Mouse (Mus musculus) neural tube, embryonic 11.5 days (tissue): ENCODE data around the gene Elovl6. TPM values are rescaled to one million over a fixed set of nuclear protein-coding genes. Genes with fewer than 3 reads are reported as not detected.

Experiments
- ATAC-seq: fragments of 200-750 bp; cut with Nextera tagmentation; 2 replicates; pipeline ENCODE4 v1.8.0; 2017; ENCODE audit warnings: moderate number of reproducible peaks, mild to moderate bottlenecking, moderate TSS enrichment, moderate library complexity; ENCODE audit not compliant: insufficient read depth, low FRiP score, low TSS enrichment
- DNase-seq: peaks from one replicate; pipeline ENCODE4 v3.0.0-alpha.2; 2015; ENCODE audit warnings: low spot score
- H3K27ac ChIP-seq: fragments of 300-500 bp; sonication (generic); 2 replicates; pipeline ENCODE4 v1.5.1; 2014; ENCODE audit warnings: low read depth, mild to moderate bottlenecking, low read length
- H3K27me3 ChIP-seq: fragments of 300-500 bp; sonication (generic); 2 replicates; pipeline ENCODE4 v1.6.1; 2014; ENCODE audit warnings: mild to moderate bottlenecking, low read length, mixed read lengths; ENCODE audit not compliant: control insufficient read depth, insufficient read depth
- H3K36me3 ChIP-seq: fragments of 300-500 bp; sonication (generic); 2 replicates; pipeline ENCODE4 v1.6.1; 2014; ENCODE audit warnings: mild to moderate bottlenecking, low read length, moderate library complexity, mixed read lengths; ENCODE audit not compliant: control insufficient read depth, insufficient read depth
- H3K4me1 ChIP-seq: fragments of 300-500 bp; sonication (generic); 2 replicates; pipeline ENCODE4 v1.6.1; 2014; ENCODE audit warnings: low read length, mixed read lengths; ENCODE audit not compliant: control insufficient read depth, insufficient read depth
- H3K4me2 ChIP-seq: fragments of 300-500 bp; sonication (generic); 2 replicates; pipeline ENCODE4 v1.6.1; 2014; ENCODE audit warnings: low read depth, mild to moderate bottlenecking, moderate library complexity
- H3K4me3 ChIP-seq: fragments of 300-500 bp; sonication (generic); 2 replicates; pipeline ENCODE4 v1.5.1; 2014; ENCODE audit warnings: low read depth, low read length
- H3K9ac ChIP-seq: fragments of 300-500 bp; sonication (generic); 2 replicates; pipeline ENCODE4 v1.6.1; 2014; ENCODE audit warnings: mild to moderate bottlenecking, low read length
- H3K9me3 ChIP-seq: fragments of 300-500 bp; sonication (generic); 2 replicates; pipeline ENCODE4 v1.6.1; 2016; ENCODE audit warnings: low read length; ENCODE audit not compliant: control insufficient read depth
- WGBS: fragments of 180-500 bp; shearing (Covaris S2); extraction: QIAGEN DNeasy Blood & Tissue Kit; methylation state at CpG from one replicate; pipeline ENCODE4 v1.1.7; 2014; 5-methylcytosine and 5-hydroxymethylcytosine counted together
- polyA plus RNA-seq: library from polyadenylated mRNA; unstranded; fragments of >200 nt; fragmentation: Nextera tagmentation; extraction: Ambion mirVana; gene quantifications from 2 replicates; pipeline ENCODE4 v1.2.1, GENCODE M21; 2014

Elovl6 gene
- polyA plus RNA-seq, 1 experiment from 2014 or later: 47.1 TPM

DNA sequence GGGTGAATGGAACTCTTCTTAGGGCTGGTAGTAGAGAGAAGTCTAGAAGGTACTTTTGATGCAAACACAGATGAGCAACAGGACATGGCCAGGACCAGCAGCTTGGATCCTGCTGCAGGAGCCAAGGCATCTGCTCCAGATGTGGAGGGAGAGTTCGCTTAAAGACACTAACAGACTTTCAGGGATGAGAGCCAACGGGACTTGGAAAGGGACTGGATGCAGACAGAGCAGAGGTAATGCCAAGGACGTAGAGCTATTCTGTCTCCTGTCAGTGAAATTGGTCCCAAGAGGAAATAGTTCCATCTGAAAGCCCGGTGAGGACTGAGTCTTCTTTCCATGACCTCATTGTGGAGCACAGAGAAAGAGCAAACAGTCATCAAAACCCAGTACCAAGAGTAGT is 95.1 kb downstream of the Elovl6 start:
- DNase-seq (no peak), ATAC-seq (no peak)
- H3K4me3 ChIP-seq: no peak overlapping the region
- no peak overlapping the region for H3K27ac ChIP-seq
- no peak overlapping the region for H3K9ac ChIP-seq
- WGBS: 84% methylated on average over 4 of the region's 4 CpGs
- no peaks in the 10 kb centered on the region for H3K4me1 ChIP-seq
- no peaks in the 10 kb centered on the region for H3K27me3 ChIP-seq
- H3K4me2 ChIP-seq: no peak overlapping the region
- H3K9me3 ChIP-seq: no peaks in the 10 kb centered on the region
- 0 out of 2 replicates have a peak, but pooled peaks cover 2% of the 10 kb centered on the region for H3K36me3 ChIP-seq

DNA sequence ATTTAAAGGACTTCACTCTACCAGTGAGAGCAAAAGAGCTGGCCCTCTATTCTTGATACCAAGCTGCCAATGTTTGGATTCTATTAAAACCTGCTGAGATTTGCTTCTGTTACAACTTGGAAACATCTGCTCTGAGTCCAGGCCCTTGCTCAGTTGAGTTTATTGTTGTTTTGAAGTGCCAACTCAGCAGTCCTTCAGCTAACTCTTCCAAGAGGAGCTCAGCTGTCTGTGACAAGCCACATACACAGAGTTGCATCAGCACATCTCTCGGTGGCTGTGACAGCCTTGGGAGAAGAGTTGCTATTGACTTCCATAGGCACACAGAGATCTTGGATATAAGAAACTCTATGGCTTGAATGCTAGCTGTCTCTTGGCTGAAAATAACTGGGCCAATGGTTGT is 98.9 kb downstream of the Elovl6 start:
- DNase-seq: no peak
- Histone ChIP-seq H3K36me3 (no peaks in the 10 kb centered on the region), H3K4me1 (no peaks in the 10 kb centered on the region), H3K9me3 (no peaks in the 10 kb centered on the region), H3K4me3 (no peak overlapping the region), H3K4me2 (no peak overlapping the region), H3K9ac (no peak overlapping the region), H3K27me3 (no peaks in the 10 kb centered on the region), H3K27ac (no peak overlapping the region)
- no peak for ATAC-seq
- 88% methylated on average over 1 of the region's 1 CpGs for WGBS

DNA sequence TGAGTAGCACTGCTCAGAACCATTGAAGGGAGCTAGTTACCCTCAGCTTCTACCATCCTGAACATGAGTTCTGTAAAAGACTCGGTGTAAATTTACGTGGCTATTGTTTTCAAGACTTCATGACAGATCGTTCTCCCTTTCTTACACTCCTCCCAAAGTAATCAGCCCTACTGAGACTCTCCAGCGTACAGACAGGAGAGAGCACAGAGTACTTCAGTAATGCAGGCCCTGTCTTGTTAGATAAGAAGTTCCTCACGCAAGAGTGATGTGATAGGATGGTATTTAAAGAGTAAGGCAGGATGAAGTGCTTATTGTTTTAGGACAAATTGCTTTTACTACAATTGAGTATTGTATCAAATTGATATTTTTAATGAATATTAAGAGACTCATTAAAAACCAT is 99.7 kb downstream of the Elovl6 start:
- no peaks in the 10 kb centered on the region for H3K4me1 ChIP-seq
- H3K9ac ChIP-seq: no peak overlapping the region
- H3K4me3 ChIP-seq: no peak overlapping the region
- H3K27ac ChIP-seq: no peak overlapping the region
- H3K36me3 ChIP-seq: no peaks in the 10 kb centered on the region
- no peak overlapping the region for H3K4me2 ChIP-seq
- H3K27me3 ChIP-seq: no peaks in the 10 kb centered on the region
- DNase-seq: no peak
- WGBS: 90% methylated on average over 5 of the region's 5 CpGs
- ATAC-seq: no peak
- no peaks in the 10 kb centered on the region for H3K9me3 ChIP-seq

DNA sequence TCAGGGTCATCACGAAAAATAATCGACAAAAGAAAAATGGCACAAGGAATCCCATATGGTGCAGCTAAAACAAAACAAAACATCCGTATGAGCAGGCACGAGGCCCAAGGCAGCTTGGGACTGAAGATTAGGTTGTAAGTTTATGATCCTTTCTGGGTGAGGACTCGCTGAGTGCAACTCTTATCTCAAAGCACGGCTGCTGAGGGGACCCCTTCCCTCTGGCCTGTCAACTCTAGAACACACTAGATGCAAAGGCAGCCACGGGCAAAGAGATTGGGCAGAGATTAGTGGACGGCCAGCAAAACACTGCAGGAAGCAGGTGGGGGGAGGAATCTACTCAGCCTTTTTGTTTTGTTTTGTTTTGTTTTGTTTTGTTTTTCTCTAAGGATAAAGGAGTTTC is 101.4 kb downstream of the Elovl6 start:
- Histone ChIP-seq H3K27me3 (no peaks in the 10 kb centered on the region), H3K27ac (no peak overlapping the region), H3K4me1 (no peaks in the 10 kb centered on the region), H3K9me3 (no peaks in the 10 kb centered on the region), H3K9ac (no peak overlapping the region), H3K36me3 (no peaks in the 10 kb centered on the region), H3K4me3 (no peak overlapping the region), H3K4me2 (no peak overlapping the region)
- 84% methylated on average over 8 of the region's 8 CpGs for WGBS
- DNase-seq (no peak), ATAC-seq (no peak)

DNA sequence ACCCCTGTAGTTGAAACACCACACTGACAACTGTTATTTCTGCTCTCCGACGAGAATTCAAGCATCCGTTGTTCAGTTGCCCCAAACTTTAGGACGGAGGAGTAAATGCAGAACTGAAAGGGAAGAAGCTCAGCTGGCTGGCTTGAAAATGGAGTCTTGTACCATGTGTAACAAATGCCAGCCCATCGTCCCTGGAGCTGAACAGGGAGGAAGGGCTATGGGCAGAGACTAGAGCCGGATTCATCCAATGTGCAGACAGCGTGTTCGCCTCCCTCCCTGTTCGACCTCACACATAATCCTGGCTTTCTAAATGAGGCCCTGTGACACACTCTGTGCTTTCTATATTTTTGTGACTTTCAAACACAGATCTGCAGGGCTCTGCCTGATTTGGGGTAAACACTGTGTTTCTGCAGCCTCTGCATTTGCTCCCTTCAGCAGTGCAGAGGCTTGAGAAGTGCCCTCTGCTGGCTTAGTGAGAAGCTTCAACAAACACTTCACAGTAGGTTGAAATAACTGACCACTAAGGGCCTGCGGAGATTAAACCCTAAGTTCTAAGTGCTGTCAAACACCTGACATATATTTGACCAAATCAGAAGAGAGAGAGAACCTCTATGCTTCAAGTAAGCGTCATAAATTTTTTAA is 102.2 kb downstream of the Elovl6 start:
- Histone ChIP-seq H3K36me3 (no peaks in the 10 kb centered on the region), H3K4me3 (no peak overlapping the region), H3K9me3 (no peaks in the 10 kb centered on the region), H3K4me2 (no peak overlapping the region), H3K9ac (no peak overlapping the region), H3K27me3 (no peaks in the 10 kb centered on the region), H3K4me1 (no peaks in the 10 kb centered on the region), H3K27ac (no peak overlapping the region)
- 92% methylated on average over 11 of the region's 11 CpGs for WGBS
- DNase-seq: no peak
- no peak for ATAC-seq

DNA sequence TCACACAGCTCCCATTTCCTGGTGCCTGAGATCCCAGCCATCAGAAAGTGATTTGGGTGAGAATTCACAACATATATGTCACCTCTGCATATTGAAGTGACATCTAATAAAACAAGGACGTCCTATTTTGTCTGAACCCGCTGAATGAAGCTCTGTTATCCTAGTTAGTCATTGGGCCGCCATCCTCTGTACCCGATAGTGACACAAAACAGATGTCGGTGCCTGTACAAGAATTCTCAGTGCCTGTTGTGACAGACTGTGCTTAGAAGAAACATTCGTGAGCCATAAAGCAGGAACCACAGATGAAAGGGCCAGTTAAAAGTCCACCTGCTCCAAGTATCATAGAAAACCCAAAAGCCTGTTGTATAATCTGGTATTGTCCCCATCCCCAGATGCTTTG is 105.3 kb downstream of the Elovl6 start:
- DNase-seq (no peak), ATAC-seq (no peak)
- Histone ChIP-seq H3K4me2 (no peak overlapping the region), H3K36me3 (no peaks in the 10 kb centered on the region), H3K9ac (no peak overlapping the region), H3K27ac (no peak overlapping the region), H3K9me3 (no peaks in the 10 kb centered on the region), H3K4me1 (0 out of 2 replicates have a peak, but pooled peaks cover 2% of the 10 kb centered on the region), H3K27me3 (no peaks in the 10 kb centered on the region), H3K4me3 (no peak overlapping the region)
- WGBS: 88% methylated on average over 6 of the region's 6 CpGs

DNA sequence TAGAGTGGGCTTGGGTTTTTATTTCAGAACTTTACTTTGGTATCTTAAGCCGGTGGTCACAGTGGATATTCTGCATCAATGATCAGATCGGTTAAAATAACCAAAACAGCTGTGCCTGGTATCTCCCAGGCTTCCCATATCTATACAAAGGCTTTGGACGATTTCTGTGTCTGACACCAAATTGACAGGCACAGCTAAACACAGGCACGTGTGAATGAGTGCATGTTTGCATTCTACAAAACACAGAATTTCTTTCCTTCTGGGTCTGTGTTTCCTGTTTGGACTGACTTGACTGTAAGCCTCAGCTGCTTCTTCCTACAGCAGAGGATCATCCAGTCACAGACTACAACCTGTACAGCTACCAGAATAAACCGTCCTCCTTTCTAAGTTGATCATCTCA is 107.5 kb downstream of the Elovl6 start:
- H3K27ac ChIP-seq: no peak overlapping the region
- no peaks in the 10 kb centered on the region for H3K36me3 ChIP-seq
- H3K4me1 ChIP-seq: 0 out of 2 replicates have a peak, but pooled peaks cover 2% of the 10 kb centered on the region
- H3K4me3 ChIP-seq: no peak overlapping the region
- no peak overlapping the region for H3K9ac ChIP-seq
- no peaks in the 10 kb centered on the region for H3K9me3 ChIP-seq
- no peak for ATAC-seq
- H3K27me3 ChIP-seq: no peaks in the 10 kb centered on the region
- no peak for DNase-seq
- WGBS: 81% methylated on average over 5 of the region's 5 CpGs
- no peak overlapping the region for H3K4me2 ChIP-seq

DNA sequence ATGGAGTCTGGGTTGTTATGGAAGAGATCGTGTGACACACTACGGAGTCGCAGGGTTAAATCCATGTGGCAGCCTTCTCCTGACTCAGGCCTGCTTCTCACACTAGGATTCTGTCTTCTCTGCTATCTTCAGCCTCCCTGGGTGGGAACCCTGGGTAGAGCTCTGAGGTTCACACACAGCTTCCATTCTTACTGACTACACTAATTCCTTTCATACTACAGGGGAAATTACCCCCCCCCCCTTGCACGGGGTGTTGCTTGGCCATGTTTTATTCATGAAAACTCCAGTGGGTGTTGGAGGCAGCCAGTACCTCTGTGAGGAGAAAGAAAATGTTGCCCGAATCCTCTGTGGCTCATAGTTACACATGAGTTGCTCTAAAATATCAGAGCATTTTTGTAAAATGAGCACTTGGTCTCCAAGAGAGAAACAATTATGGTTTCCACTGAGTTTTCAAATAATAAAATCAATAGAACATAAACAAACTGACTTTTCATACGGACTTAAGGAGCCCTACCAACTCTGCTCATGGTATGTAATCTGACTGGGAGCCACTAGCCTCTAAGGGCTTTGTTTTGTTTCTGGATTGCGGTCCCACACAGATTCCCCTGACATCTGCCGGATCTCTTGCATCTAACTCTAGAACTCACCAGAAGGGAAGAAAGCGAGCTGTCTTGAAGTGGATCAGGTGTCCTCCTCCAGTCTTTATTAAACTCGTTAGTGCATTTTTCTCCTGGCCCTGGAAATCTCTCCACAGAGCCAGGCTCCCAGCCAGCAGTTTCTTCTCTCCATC is 108.3 kb downstream of the Elovl6 start:
- Histone ChIP-seq H3K27me3 (no peaks in the 10 kb centered on the region), H3K36me3 (no peaks in the 10 kb centered on the region), H3K9ac (no peak overlapping the region), H3K4me2 (no peak overlapping the region), H3K4me1 (0 out of 2 replicates have a peak, but pooled peaks cover 2% of the 10 kb centered on the region), H3K9me3 (no peaks in the 10 kb centered on the region), H3K27ac (no peak overlapping the region; the same call in 1 of the 2 replicates), H3K4me3 (no peak overlapping the region)
- peak; percentile 64; the same call in 1 of the 2 replicates for ATAC-seq
- WGBS: 76% methylated on average over 10 of the region's 10 CpGs
- DNase-seq: peak; percentile 40

DNA sequence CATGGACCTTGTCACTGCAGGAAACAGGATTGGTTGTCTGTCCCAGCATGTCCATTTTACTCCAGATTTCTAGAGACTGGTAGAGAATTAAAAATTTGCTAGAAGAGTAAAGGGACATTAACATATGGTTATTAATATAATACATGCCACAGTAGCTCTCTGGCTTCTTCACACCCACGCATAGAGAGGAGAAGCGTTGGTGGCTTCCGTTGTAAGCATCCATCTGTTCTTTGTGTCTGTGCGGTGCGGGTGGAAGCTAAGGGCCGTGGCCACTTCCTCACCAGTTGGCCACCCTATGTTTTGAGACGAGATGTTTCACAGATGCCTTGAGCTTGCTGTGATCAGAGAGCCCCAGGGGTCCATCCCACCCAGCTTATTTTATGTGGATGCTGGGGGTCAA is 109.5 kb downstream of the Elovl6 start:
- 0 out of 2 replicates have a peak, but pooled peaks cover 2% of the 10 kb centered on the region for H3K4me1 ChIP-seq
- H3K4me3 ChIP-seq: no peak overlapping the region
- WGBS: 84% methylated on average over 7 of the region's 7 CpGs
- H3K9me3 ChIP-seq: no peaks in the 10 kb centered on the region
- no peak overlapping the region for H3K9ac ChIP-seq
- no peak for DNase-seq
- no peaks in the 10 kb centered on the region for H3K36me3 ChIP-seq
- no peak for ATAC-seq
- H3K27ac ChIP-seq: no peak overlapping the region
- no peaks in the 10 kb centered on the region for H3K27me3 ChIP-seq
- no peak overlapping the region for H3K4me2 ChIP-seq
